Mouse (Mus musculus) large intestine, adult 2 months (tissue): ENCODE results near the gene Fgd3. TPM values are rescaled to one million over a fixed set of nuclear protein-coding genes. Genes with fewer than 3 reads are reported as not detected.

ENCODE experiments used
- DNase-seq: peaks from one replicate; pipeline ENCODE4 v3.0.0-alpha.2; 2012; ENCODE audit warnings: low read depth, low spot score
- WGBS: fragments of 180-500 bp; shearing (Covaris S2); methylation state at CpG from one replicate; pipeline ENCODE4 v1.1.7; 2018; 5-methylcytosine and 5-hydroxymethylcytosine counted together
- polyA plus RNA-seq: library from polyadenylated mRNA; depleted of rRNA; stranded (reverse); fragments of >200 nt; gene quantifications from 2 replicates; pipeline ENCODE4 v1.2.3, GENCODE M21; 2012; rRNA removed

Gene Fgd3
- polyA plus RNA-seq, 1 experiment: 3.0 TPM

DNA sequence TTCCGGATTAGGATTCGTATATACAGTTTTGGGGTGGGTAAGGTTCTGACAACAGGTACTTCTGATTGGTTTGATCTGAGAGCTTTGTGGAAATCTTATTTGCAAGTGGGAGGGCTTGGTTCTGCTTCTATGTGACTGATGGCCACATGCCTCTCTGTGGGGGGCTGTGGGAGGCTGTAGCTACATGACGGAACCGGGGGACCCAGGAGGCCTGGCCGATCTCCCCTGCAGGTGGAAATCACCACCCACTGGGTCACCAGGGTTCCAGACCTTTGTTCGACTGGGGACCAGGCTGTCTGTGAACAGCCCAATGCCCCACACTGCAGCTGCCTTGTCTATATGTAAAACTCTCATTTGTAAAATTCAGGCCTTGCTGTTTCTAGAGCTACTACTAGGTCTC is 95.4 kb downstream of the Fgd3 start:
- WGBS: 52% methylated on average over 6 of the region's 6 CpGs

GRCm38 (mm10) chr13:49224314-49224713 is 95.8 kb downstream of the Fgd3 start:
- no peak for DNase-seq
- WGBS: 11% methylated on average over 10 of the region's 10 CpGs

More for the DNA sequence above, 95.4 kb downstream of the Fgd3 start:
- no peak for DNase-seq

- DNase-seq: no peak
- 40% methylated on average over 5 of the region's 5 CpGs for WGBS
These were observed 99.2 kb downstream of the Fgd3 start for GRCm38 (mm10) chr13:49220912-49221311.

DNA sequence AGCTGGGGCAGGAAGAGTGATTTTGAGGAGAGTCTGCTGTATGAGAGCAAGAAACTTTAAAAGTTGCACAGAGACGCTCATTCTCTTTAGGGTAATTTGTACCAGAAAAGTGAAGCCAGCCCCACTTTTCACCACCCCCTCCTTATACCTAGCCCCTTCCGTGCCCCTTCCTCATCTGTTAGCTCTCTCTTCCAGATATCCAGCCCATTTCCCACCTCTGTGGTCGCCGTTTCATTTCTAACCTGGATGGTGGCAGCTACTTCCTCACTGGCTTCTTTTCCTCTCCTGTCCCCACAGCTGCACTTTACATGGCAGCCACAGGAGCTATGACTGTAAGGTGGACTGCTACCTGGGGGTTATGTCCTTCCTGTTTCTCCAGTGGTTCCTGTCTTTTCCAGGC is 100.7 kb downstream of the Fgd3 start:
- WGBS: 81% methylated on average over 4 of the region's 4 CpGs
- DNase-seq: no peak

GRCm38 (mm10) chr13:49218651-49219050 is 101.5 kb downstream of the Fgd3 start:
- DNase-seq: no peak
- WGBS: 79% methylated on average over 3 of the region's 3 CpGs

DNA sequence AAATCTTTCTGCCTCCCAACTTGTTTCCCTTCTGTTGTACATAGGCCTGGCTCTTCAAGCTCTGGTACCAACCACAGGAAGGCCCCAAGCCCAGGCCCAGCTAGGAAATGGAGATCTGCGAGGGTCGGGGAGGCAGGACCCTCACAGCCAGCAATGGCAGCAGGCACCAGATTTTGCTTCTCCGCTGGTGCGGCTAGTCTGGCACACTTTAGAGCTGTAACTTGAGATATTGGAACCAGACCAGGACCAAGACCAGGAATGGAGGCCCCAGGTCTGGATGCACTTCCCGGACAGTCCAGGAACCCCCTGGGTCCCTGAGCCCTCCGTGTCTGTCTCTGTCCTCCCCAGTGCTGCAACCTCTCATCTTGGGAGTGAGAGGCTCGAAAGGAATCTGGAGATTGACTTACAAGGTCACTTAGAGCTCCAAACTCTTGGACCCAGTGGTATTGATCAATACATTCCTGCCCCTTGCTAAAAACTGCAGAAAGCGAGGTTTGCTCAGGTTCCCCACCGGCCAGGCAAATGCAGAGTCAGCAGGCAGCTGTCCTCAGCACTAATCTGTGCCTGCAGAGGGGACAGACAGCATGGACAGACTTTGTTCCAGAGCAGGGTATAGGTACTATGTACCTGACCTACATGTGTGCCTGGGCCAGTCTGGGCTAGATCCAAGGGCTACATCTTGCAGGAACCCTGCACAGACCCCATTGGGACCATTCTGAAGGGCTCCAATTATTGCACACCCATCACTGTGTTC is 103.1 kb downstream of the Fgd3 start:
- WGBS: 90% methylated on average over 9 of the region's 9 CpGs
- DNase-seq: no peak

- WGBS: 6% methylated on average over 17 of the region's 17 CpGs
These were observed 103.9 kb downstream of the Fgd3 start for GRCm38 (mm10) chr13:49216220-49216552.

GRCm38 (mm10) chr13:49215504-49216219 is 104.4 kb downstream of the Fgd3 start, which contains the start of gene Card19:
Gene Card19, minus strand, starts transcription at chr13:49216037.
- 1% methylated on average over 78 of the region's 78 CpGs for WGBS
- peak; percentile 86 for DNase-seq

More at GRCm38 (mm10) chr13:49216220-49216552, 103.9 kb downstream of the Fgd3 start:
- no peak for DNase-seq

DNA sequence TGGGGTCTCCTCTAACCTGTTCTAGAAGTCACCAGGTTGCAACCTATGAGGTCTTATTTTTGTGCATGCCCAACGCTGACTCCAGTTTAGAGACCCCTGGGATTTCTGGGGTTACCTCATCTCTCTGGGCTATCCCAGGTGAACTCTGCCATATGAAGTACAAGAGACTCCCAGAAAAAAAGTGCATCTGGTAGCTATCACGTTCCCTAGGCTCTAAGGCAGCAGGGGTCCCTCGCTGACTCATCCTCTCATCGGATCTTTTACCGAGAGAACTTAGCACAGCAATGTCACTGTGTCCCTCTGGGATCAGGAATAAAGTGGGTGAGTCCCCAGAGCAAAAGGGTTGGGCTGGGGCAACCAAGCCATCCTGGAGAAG is 105.0 kb downstream of the Fgd3 start:
- WGBS: 11% methylated on average over 5 of the region's 5 CpGs

DNA sequence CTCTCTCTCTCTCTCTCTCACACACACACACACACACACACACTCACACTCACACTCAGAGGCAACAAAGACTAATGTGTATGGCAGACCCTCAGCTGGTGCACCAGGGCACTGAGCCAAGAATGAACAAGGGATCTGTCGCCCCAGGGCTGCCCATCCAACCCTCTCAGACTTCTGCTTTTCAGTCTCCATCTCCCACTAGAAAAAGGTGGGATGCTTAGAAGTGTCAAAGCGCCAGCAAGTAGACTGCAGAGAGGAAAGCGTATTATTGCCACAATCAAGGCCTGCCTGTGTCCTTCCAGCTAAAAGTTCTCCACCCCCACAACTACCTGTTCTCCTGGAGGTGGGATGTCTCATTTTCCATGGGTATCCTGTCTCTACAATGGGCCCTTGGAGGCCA is 105.7 kb downstream of the Fgd3 start:
- DNase-seq: no peak
- WGBS: 76% methylated on average over 3 of the region's 3 CpGs

More for the DNA sequence above, 105.0 kb downstream of the Fgd3 start:
- no peak for DNase-seq

DNA sequence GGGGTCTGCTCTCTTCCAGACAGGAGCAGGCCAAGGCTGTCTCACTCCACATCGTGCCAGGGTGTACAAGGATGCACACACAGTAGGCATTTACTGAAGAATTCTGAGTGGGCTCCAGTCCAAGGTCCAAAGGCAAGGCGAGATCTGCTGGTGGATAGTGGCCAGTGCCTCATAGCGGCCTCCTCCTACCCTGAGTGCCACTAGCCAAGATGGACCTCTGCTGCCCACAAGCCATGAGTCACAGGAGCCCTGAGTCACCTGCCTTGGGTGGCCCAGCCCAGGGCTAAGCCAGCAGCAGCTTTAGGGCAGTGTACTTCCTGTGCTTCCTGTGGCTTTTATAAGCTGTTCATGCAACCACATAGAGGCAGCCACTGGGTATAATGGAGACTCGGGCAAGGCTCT is 106.6 kb downstream of the Fgd3 start:
- DNase-seq: no peak
- 26% methylated on average over 4 of the region's 4 CpGs for WGBS

- WGBS: 89% methylated on average over 4 of the region's 4 CpGs
- DNase-seq: no peak
These were observed 107.2 kb downstream of the Fgd3 start for GRCm38 (mm10) chr13:49212711-49213500.

Other genes starting within 250 kb of the Fgd3 start
- gene Wnk2, start 172.3 kb downstream of the Fgd3 start, polyA plus RNA-seq: 12.6 and 14.8 TPM in 2 replicates
- 53.9 and 64.2 TPM in 2 replicates for gene Ninj1, start 132.8 kb downstream of the Fgd3 start, polyA plus RNA-seq
- 83.0 and 97.4 TPM in 2 replicates for gene Card19, start 104.3 kb downstream of the Fgd3 start, polyA plus RNA-seq
- 5.5 and 6.2 TPM in 2 replicates for gene Susd3, start 71.6 kb downstream of the Fgd3 start, polyA plus RNA-seq
- gene Bicd2, start 21.3 kb upstream of the Fgd3 start, polyA plus RNA-seq: 6.4 and 9.4 TPM in 2 replicates
- gene Ippk, start 100.9 kb upstream of the Fgd3 start, polyA plus RNA-seq: 7.7 and 8.1 TPM in 2 replicates
- 0.07 TPM in 1 of 2 replicates, not detected in the other for gene Tes3-ps, start 173.0 kb upstream of the Fgd3 start, polyA plus RNA-seq
- gene Ecm2, start 184.5 kb upstream of the Fgd3 start, polyA plus RNA-seq: 0.67 and 0.71 TPM in 2 replicates
- 2.1 and 2.4 TPM in 2 replicates for gene Aspn, start 224.1 kb upstream of the Fgd3 start, polyA plus RNA-seq